Mouse (Mus musculus) frontal cortex, postnatal 36 days (tissue): ENCODE measurements around the gene Gm3015.
"Not testable (repeated sequence)": the region's sequence is repeated elsewhere in the genome, so short reads cannot be mapped to it uniquely, and the experiment has no call there.

Experiments used
- DNase-seq, 2 experiments: peaks; one replicate each; pipeline ENCODE4 v3.0.0; 2022; ENCODE audit warnings: low spot score in 2 of 2

The Gm3015 gene

GRCm38 (mm10) chr14:42768721-42769120 lies at the start of gene Gm3015:
Gm3015 (minus strand) TSS chr14:42768821.
- not testable (repeated sequence) for DNase-seq

GRCm38 (mm10) chr14:42797887-42798286 lies 29.3 kb upstream of the Gm3015 start, which contains the start of gene Gm10377:
Gm10377 (minus strand) TSS chr14:42797987.
- not testable (repeated sequence) for DNase-seq
